Mouse (Mus musculus): Measurements from ENCODE around the gene Ptprh. TPM values are rescaled to one million over a fixed set of nuclear protein-coding genes. Genes with fewer than 3 reads are reported as not detected.
A peak's percentile ranks its signal among the peaks of the same experiment; 100 is the strongest.

The Ptprh gene
- total and polyA plus RNA-seq, 3 experiments = not detected

DNA sequence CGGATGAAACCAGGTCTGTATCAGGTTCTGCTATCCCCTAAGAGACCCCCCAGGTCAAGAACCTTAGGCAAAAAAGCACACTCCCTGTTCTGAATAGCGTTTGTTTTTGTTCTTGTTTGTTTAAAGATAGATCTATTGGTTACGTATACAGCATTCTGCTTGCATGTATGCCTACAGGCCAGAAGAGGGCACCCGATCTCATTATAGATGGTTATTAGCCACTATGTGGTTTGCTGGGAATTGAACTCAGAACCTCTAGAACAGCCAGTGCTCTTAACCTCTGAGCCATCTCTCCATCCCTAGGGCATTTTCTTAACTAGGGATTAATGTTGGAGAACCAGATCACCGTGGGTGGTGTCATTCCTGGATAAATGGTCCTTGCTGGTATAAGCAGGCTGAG is 62.5 kb downstream of the Ptprh start:
- DNase-seq (ENCODE audit: extremely low read depth) = no peak
- H3K9ac ChIP-seq (ENCODE audit: insufficient read depth, low read depth) = no peak overlapping the region
- dilution Hi-C loops (cut with MboI; ENCODE audit: extremely low pct_ligation_motif_present, extremely low pct_unique_long_range_greater_than_20kb, low sequenced_read_pairs) (no loop called here), in situ Hi-C loops (cut with MboI; ENCODE audit: low pct_ligation_motif_present, low pct_unique_long_range_greater_than_20kb, low sequenced_read_pairs) (no loop called here)
- H3K4me1 ChIP-seq (ENCODE audit: control insufficient read depth in 1 of 2, insufficient read depth in 2 of 2) = no peaks in the 10 kb centered on the region
- no peaks in the 10 kb centered on the region for H3K79me2 ChIP-seq (replicated peaks; ENCODE audit: control insufficient read depth, extremely low read depth, insufficient read depth, poor library complexity, severe bottlenecking)
- H3K36me3 ChIP-seq (replicated peaks in 1 of 2; ENCODE audit: control insufficient read depth in 1 of 2, insufficient read depth in 1 of 2, low read length in 1 of 2) = no peaks in the 10 kb centered on the region
- no peak overlapping the region for H3K27ac ChIP-seq (ENCODE audit: insufficient read depth, low read depth)
- peaks cover 52% of the 10 kb centered on the region for H3K27me3 ChIP-seq (replicated peaks)
- H3K9me3 ChIP-seq (replicated peaks; ENCODE audit: low read length) = peaks cover 4% of the 10 kb centered on the region
- H3K4me3 ChIP-seq (replicated peaks in 1 of 3; ENCODE audit: low read depth in 2 of 3, low read length in 2 of 3, poor library complexity in 1 of 3) = no peak overlapping the region
- no peak overlapping the region for H3K4me2 ChIP-seq (ENCODE audit: insufficient read depth, low read depth, poor library complexity, severe bottlenecking)
- TF ChIP-seq CTCF (conservative IDR thresholded peaks at IDR 0.05 in 1 of 2, IDR thresholded peaks at IDR 0.05 in 1 of 2; ENCODE audit: low read depth in 2 of 2, low read length in 2 of 2) (peak in 1 of 2 experiments; percentile 18; a peak in 1 of 4 replicates), TCF12 (IDR thresholded peaks at IDR 0.05; ENCODE audit: low read depth, low read length) (no peak)

DNA sequence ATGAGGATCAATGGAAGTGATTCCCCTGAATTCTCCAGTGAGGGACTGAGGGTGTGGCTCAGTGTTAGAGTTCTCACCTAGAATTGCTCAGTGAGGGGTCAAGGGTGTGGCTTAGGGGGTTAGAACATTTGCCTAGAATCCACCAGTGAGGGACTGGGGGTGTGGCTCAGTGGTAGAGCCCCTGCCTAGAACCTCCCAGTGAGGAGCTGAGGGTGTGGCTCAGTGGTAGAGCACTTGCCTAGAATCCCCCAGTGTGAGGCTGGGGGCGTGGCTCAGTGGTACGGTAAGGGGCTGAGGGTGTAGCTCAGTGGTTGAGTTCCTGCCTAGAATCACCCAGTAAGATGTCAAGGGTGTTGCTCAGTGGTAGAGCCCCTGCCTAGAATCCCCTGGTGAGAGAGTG is 64.8 kb downstream of the Ptprh start:
- peaks cover 59% of the 10 kb centered on the region for H3K27me3 ChIP-seq (replicated peaks)

DNA sequence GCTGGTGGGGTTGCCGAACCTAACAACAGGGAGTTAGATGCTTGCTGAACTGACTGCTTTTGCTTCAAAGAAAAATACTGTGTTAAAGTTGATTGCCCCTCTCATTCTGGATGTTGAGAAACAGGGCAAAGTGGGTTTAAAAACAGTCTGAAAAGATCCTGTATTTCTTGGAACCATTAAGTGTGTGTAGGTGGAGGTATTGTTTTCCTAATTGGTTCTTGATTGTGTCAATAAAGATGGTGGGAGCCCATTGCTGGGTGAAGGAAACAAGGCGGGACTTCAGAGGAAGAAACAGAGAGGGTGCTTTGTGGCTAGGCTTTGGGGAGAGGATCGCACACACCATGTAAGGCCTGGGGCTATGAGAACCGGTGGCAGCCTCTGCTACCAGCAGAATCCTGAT is 66.7 kb downstream of the Ptprh start:
- dilution Hi-C loops (cut with MboI; ENCODE audit: extremely low pct_ligation_motif_present, extremely low pct_unique_long_range_greater_than_20kb, low sequenced_read_pairs) (no loop called here), in situ Hi-C loops (cut with MboI; ENCODE audit: low pct_ligation_motif_present, low pct_unique_long_range_greater_than_20kb, low sequenced_read_pairs) (no loop called here)
- no peaks in the 10 kb centered on the region for H3K4me1 ChIP-seq (ENCODE audit: control insufficient read depth in 1 of 2, insufficient read depth in 2 of 2)
- no peak overlapping the region for H3K4me2 ChIP-seq (ENCODE audit: insufficient read depth, low read depth, poor library complexity, severe bottlenecking)
- peaks cover 57% of the 10 kb centered on the region for H3K27me3 ChIP-seq (replicated peaks)
- DNase-seq (ENCODE audit: extremely low read depth) = no peak
- H3K27ac ChIP-seq (ENCODE audit: insufficient read depth, low read depth) = no peak overlapping the region
- peaks cover 4% of the 10 kb centered on the region for H3K9me3 ChIP-seq (replicated peaks; ENCODE audit: low read length)
- TF ChIP-seq JUN (IDR thresholded peaks at IDR 0.05; ENCODE audit: insufficient read depth, low read depth, low read length) = no peak
- TF ChIP-seq SMC3 (IDR thresholded peaks at IDR 0.05; ENCODE audit: low read depth, low read length) = no peak
- no peak for TF ChIP-seq HCFC1 (IDR thresholded peaks at IDR 0.05; ENCODE audit: low read depth, low read length)
- no peak for TF ChIP-seq TBP (conservative IDR thresholded peaks at IDR 0.05; ENCODE audit: low read depth, low read length)
- TF ChIP-seq BHLHE40 (IDR thresholded peaks at IDR 0.05; ENCODE audit: low read depth, low read length) = no peak
- no peak for TF ChIP-seq ZKSCAN1 (IDR thresholded peaks at IDR 0.05; ENCODE audit: borderline replicate concordance, low read depth, low read length)
- no peak for TF ChIP-seq GABPA (IDR thresholded peaks at IDR 0.05; ENCODE audit: insufficient replicate concordance, low read depth, low read length)
- TF ChIP-seq ZNF384 (IDR thresholded peaks at IDR 0.05; ENCODE audit: low read depth, low read length) = no peak
- TF ChIP-seq KAT2A (IDR thresholded peaks at IDR 0.05; ENCODE audit: insufficient replicate concordance, low read length) = no peak
- H3K79me2 ChIP-seq (replicated peaks; ENCODE audit: control insufficient read depth, extremely low read depth, insufficient read depth, poor library complexity, severe bottlenecking) = no peaks in the 10 kb centered on the region
- no peak overlapping the region for H3K4me3 ChIP-seq (replicated peaks in 1 of 3; ENCODE audit: low read depth in 2 of 3, low read length in 2 of 3, poor library complexity in 1 of 3)
- no peaks in the 10 kb centered on the region for H3K36me3 ChIP-seq (replicated peaks in 1 of 2; ENCODE audit: control insufficient read depth in 1 of 2, insufficient read depth in 1 of 2, low read length in 1 of 2)
- no peak overlapping the region for H3K9ac ChIP-seq (ENCODE audit: insufficient read depth, low read depth)

More for the DNA sequence above, 64.8 kb downstream of the Ptprh start:
- Histone ChIP-seq H3K79me2 (replicated peaks; ENCODE audit: control insufficient read depth, extremely low read depth, insufficient read depth, poor library complexity, severe bottlenecking) (no peaks in the 10 kb centered on the region), H3K4me3 (replicated peaks in 1 of 3; ENCODE audit: low read depth in 2 of 3, low read length in 2 of 3, poor library complexity in 1 of 3) (no peak overlapping the region), H3K4me1 (ENCODE audit: control insufficient read depth in 1 of 2, insufficient read depth in 2 of 2) (no peaks in the 10 kb centered on the region), H3K9me3 (replicated peaks; ENCODE audit: low read length) (peaks cover 4% of the 10 kb centered on the region), H3K9ac (ENCODE audit: insufficient read depth, low read depth) (no peak overlapping the region), H3K36me3 (replicated peaks in 1 of 2; ENCODE audit: control insufficient read depth in 1 of 2, insufficient read depth in 1 of 2, low read length in 1 of 2) (no peaks in the 10 kb centered on the region), H3K4me2 (ENCODE audit: insufficient read depth, low read depth, poor library complexity, severe bottlenecking) (no peak overlapping the region), H3K27ac (ENCODE audit: insufficient read depth, low read depth) (no peak overlapping the region)
- dilution Hi-C loops (cut with MboI; ENCODE audit: extremely low pct_ligation_motif_present, extremely low pct_unique_long_range_greater_than_20kb, low sequenced_read_pairs) (no loop called here), in situ Hi-C loops (cut with MboI; ENCODE audit: low pct_ligation_motif_present, low pct_unique_long_range_greater_than_20kb, low sequenced_read_pairs) (no loop called here)
- TF ChIP-seq EP300 (IDR thresholded peaks at IDR 0.05; ENCODE audit: low read length) (no peak), MAFK (IDR thresholded peaks at IDR 0.05; ENCODE audit: insufficient replicate concordance, low read length) (no peak), IRF4 (IDR thresholded peaks at IDR 0.05; ENCODE audit: low read depth, low read length) (no peak), MAX (IDR thresholded peaks at IDR 0.05; ENCODE audit: low read length) (no peak), CHD1 (IDR thresholded peaks at IDR 0.05; ENCODE audit: low read depth, low read length) (no peak)
- DNase-seq (ENCODE audit: extremely low read depth) = no peak
